Mouse (Mus musculus): Measurements from ENCODE around the gene Klf13.

The Klf13 gene

DNA sequence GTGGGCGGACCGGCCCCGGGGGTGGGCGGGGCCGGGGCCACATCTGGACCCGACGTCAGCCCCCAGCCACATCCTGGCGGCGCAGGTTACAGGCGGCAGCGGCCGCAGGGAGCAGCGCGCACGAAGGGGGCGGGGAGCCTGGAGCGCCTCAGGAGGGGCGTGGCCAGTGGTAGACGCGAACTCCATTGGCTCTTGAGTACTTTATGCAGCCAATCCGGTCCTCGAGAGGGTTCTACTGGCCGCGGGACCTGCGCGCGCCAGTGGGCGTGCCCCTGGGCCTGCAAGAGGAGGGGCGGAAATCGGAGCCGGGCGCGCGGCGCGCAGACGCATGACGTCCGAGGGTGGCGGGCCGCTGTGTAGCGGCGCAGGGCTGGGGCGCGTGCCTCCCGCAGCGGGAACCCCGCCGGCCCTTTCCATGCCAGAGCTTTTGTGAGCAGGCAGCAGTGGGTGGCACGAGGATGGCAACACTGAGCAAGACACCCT, at the start of gene Klf13:
TSS of gene Klf13 (minus strand) at position 2 of the 483 bp plus-strand sequence.
- in situ Hi-C loops (cut with MseI, MboI) = loop anchor here in 1 of 2 experiments (25.0 kb wide), 1 partner anchor 177 kb away; no protein-coding TSS in a partner anchor

DNA sequence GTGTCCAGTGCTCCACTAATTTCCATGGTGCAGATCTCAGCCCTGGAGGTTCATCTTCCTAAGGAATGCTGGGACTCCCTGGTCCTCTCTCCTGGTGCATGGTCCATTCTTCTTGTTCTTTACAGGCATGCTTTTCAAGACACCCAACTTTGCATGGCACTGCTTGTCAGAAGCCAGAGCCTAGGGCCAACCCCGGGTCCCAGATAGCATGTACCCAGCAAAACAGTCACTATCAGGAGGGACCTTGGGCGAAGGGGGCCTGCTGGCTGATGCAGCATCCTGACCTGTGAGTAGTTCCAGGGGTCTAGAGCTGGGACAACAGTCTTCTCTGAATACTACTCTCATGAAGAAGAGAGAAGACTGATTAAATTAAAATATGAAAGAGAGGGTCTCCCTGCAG, 49.7 kb upstream of the Klf13 start:
- in situ Hi-C loops (cut with MseI, MboI) = no loop called here

DNA sequence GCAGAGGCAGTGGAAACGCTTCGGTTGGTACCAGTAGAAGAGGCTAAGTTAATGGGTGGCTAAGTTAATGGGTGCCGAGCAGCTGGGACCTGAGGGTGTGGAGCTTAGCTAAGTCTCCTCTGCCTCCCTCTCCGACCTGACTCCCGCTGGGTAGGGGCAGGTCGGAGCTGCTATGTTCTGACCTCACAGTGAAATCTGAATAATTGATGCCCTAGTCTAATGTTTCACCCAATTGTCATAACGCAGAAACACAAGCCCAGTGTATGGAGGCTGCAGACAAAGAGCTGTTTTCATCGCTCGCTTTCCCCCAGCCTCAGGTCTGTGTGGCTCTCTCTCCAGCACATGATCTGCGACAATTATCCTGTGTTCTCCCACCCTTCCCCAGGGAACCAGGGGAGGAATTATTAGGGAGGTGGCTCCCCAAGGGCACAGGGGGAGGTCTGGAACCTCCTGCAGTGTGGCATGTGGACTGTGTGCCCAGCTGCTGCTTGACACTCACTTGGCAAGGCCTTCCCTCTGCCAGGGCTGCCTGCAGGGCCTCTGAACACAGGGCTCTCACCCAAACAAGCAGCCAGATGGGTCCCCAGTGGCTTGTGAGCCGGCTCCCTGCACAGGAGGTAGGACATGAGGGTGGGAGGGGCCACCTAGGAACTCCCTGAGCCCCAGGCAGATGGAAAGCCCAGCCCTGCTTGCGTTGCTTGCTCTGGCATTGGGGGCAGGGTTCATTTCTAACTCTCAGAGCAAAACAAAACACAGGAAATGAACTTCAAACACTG, 47.9 kb upstream of the Klf13 start:
- in situ Hi-C loops (cut with MseI, MboI) = no loop called here

DNA sequence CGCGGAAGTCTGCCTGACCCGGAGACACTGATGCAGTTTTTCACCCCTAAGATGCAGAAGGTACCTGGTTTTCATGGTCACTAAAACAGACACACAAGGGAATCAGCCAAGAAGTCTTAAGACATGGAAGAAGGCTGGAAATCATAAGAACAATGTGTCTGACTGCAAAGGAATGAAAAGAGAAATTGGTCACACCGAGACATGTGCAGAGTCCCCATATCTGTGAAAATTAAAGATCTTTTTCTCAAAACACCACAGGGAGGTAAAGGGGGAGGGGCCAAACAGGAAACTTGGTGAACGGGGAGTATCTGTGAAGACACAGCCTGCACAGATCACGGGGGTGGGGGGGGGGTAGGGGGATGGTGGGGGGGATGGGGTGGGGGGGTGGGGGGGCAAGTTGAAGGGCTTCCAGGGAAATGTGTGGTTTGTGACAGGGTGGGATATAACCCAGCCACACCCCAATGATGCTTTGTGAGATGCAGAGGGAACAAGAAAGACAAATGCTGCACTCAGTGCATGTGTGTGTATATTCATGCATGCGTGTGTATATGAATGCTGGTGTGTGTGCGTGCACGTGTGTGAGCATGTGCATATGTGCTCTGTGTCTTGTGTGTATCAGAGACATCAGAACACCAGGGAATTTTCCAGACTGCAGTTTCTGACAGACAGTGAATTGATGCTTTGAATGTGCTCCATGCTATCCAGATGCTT, 47.1 kb upstream of the Klf13 start:
- in situ Hi-C loops (cut with MseI, MboI) = no loop called here

DNA sequence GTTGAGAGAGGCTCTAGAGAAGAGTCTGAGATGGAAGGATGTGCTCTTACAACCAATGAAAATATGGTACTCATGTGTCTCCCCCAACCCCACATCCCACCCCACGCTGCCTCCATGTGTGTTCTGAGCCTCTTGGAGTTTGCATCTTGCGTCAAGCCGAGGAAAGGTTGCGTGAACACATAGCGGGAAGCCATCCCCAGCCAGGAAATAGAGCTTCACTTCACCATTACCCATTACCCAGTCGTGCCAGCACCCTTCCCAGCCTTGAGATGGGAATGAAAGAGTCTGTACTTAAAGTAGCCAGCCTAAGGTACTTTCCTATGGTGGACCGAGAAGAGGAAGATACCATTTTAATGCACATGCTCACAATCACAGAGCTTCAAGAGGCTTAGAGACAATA, 46.6 kb upstream of the Klf13 start:
- in situ Hi-C loops (cut with MseI, MboI) = no loop called here

DNA sequence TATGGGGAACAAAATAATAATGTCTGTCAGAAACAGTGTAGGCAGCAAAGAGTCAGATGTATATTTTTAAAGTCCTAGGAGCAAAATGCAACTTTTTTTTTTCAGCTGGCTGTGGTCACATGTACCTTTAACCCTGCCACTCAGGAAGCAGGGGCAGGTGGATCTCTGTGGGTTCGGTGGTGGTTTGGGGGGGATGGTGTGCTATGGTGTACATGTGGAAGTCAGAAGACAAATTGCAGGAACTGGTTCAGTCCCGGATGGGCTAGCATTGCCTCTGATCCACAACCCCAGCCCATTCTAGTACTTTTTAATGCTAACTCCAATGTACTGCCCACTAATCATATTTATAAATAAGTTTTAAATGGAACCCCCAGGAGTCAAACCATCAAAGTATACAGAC, 45.6 kb upstream of the Klf13 start:
- in situ Hi-C loops (cut with MseI, MboI) = no loop called here

DNA sequence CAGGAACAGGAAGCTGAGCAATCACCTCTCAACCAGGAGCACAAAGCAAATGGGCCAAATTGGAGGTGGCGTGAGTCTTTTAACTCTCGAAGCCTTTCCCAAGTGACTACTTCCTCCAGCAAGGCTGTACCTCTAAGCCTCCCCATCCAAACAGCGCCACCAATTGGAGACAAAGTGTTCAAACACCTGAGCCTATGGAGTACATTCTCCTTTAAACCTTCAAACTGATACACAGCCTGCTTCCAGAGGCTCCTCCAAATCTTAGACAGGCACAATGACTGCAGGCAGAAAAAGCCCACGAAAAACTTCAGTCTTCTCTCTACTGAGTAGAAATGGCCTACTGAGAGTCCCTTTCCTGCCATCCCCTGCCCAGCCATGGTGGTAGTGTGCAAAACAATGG, 38.9 kb upstream of the Klf13 start:
- in situ Hi-C loops (cut with MseI, MboI) = no loop called here

DNA sequence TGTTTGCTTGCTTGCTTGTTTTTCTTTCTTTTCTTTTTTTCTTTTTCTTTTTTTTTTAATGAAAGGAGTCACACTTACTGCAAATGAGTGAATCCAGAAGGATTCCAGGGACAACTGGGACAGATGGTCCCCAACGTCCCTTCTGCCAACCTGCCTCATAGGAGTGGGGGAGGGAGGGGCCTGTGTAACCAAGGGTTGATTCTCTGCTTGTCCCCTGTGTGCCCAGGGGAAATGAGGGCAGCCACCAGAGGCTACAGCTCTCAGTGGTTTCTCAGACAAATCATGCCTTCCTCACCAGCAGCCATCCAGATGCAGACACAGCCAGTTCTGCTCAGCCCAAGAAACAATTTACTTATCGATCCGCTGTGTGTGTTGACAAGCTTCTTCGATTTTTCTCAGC, 32.3 kb upstream of the Klf13 start:
- in situ Hi-C loops (cut with MseI, MboI) = no loop called here

DNA sequence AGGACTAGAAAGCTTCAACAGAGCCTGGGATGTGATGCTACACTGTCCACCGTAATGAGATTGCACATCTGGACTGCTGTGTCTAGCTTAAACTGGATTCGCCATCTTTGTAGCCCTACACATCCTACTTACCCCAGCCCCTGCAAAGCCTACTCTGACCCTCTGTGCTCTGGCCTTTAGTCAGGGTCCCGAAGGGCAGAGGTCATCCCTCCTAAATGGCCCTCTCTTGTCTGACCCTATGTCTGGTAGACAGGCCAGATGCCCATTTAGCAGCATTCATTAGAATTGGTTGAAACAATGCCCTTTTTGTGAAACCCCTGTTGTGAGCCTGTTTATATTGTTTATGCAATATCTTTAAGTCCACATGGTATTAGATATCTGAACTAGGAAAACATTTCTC, 31.2 kb upstream of the Klf13 start:
- in situ Hi-C loops (cut with MseI, MboI) = no loop called here

DNA sequence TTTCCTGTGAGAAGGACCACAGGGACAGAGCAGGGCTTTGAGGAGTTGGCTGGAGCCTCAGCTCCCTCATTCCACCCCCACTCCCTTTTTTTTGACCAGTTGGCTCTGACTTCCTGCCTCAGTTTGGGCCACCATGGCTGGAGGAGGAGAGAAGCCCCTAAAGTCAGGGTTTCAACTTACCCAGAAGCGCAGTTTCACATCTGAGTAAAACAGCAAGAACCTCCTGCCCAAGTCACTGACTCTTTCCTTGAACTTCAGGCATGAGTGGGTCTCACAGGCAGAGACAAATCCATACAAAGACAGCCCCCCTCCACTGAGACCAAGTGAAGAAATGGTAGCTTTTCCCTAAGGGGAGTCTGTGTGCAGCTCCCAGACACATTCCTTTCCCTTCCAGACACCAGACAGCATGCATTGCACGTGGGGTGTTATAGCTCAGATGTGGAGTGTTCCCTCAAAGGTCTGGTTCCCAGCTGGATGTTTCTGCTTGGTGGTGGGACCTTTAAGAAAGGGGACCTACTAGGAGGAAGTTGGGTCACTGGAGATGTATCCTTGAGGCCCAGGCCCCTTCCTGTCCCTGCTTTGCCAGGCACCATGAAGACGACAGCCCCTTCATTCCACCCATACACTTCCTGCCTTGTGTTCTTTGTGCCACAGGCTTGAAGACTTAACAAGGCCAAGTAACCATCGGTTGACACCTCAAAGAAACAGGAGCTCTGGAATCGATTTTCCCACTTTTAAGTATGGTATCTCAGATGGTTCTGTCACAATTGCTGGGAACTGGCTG, 27.1 kb upstream of the Klf13 start:
- in situ Hi-C loops (cut with MseI, MboI) = no loop called here

DNA sequence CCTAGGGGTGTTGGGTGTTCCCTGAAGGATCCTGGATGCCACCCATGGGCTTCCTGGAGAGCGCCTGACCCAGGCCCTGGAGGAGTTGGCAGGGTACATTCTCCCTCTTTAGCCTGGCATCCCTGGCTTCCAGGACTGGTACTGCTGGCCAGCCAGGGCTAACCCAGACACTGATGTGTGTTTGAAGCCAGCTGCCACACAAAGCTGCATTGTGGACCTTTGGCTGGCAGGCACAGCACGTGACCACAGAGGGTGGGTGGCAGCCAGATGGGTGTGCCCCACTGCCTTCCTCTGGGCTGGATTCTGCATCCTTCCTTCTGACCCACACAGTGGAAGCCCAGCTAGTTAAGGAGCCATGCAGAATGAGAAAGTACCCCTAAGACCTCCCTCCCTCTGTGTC, 26.4 kb upstream of the Klf13 start:
- in situ Hi-C loops (cut with MseI, MboI) = no loop called here

DNA sequence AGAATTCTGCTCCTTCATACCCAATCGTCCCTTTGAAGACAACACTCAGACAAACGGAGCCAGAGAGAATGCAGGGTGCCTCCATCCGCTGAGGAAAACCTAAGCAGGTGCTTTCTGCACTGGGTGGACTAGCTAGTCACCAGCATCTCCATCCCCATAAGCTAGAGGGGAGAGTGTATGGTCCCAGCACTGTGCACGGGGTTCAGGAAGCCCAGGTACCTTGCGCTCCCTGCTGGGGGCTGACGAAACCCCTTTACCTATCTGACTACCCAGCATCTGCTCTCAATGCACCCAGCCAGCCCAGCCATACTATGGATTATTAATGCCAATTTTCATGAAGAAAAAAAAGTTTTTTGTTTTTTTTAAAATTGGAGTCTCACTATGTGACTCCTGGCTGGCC, 25.4 kb upstream of the Klf13 start:
- in situ Hi-C loops (cut with MseI, MboI) = no loop called here

DNA sequence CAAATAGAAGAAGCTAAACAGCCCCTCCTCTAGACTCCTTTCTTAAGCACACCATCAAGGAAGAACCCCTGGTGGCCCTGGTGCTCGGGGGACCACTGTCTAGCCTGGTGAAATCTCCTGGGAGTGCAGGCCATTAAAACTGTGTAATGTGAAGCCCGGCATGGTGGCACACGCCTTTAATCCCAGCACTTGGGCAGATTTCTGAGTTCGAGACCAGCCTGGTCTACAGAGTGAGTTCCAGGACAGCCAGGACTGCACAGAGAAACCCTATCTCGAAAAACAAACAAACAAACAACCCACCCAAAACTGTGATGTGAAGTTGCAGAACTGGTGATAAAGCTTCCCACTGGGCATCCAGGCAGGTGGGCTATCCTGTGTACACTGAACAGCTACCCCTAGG, 24.9 kb upstream of the Klf13 start:
- in situ Hi-C loops (cut with MseI, MboI) = no loop called here

DNA sequence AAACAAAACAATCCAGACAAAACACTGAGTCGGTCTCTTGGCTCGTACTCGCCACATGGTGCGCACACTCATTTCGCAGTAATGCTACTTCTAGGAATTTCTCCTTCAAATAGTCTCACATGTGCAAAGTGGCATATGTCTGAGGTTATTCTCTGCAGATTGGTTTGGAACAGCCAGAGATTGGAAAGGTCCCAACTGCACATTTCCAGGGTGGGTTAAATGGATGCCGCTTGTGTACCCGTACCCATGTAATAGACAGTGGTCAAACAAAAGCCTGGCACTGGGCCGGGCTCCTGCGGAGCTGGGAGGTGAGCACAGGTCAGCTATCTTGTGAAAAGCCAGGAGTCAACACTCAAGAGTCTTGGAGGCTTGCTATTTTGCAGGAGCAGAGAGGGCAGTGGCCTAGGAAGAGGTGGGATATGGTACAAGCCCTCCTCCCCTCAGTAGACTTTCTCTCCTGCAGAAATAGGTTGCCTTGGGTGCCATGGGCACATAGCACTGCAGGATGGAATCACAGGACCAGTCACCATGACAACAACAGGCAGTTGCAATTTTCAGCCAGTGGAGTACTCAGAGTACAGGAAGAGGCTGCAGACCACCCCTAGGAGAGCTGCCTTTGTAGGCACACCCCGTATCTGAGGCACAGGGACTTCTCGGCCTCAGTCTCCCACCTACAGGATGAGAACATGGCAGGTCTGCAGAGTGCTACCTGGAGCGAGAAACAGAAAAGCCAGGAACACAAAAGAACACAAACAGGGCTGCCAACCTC, 19.3 kb upstream of the Klf13 start:
- in situ Hi-C loops (cut with MseI, MboI) = no loop called here

DNA sequence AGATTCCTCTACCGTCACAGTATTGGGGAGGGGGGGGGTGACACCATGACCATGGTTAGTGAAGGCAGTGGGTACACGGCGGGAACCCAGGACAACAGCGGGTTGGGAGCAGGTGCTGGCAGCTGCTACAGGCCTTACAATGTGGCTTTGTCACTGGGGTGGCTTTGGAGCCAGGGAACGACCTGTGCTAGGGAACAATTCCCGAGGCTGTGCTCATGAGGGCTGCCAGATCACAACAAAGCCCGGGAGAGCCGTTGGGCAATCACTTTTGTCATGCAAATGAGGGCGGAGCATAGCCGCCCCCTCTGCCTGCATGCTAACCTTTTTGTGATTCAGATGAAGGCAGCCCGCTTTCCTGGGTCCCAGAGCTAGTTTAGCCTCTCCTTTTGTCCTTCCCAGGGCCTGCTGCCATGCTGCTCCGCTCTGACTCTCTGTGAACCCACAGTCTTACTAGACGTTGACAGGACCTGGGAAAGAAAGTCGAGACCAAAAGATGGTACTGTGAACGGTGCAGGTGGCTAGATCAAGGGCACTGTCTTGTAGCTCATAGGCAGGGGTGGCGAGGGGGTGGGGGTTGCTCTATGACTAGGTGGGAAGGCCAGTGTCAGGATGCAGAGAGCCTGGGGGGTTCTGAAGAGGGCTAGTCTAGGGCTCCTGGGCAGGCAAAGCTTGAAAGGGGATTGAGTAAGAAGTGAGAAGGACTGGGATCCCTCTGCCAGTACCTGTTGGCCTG, 18.4 kb upstream of the Klf13 start:
- in situ Hi-C loops (cut with MseI, MboI) = no loop called here

DNA sequence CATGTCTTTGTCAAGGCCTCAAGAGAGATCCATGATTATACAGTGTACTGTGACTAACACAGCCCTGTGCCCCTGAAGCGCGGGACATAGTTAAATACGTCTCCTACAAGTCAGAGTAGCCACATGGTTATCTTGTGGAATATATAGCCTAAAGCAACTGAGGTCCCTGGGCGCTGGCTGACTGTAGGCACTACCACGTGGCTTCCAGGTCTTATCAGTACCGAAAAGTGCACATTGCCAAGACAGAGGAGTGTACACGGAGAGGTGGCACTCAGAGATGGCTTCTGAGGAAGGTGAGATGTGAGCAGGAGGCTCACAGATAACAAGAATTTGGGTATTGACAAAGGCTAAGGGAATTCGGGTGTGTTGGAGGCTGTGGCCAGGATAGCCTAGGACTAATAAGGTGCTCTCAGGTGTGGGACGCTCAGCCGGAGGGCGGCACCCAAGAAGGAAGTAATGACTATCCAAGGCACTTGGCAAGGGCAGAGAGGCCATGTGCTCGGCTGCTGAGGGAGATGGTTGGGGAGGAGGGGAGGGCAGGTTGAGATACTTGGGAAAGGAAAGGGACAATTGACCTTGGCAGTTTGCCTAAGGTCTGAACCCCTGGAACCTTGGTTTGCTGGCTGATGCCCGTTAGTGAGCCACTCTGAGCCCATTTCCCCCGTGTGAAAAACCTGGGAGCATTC, 17.6 kb upstream of the Klf13 start:
- in situ Hi-C loops (cut with MseI, MboI) = no loop called here

DNA sequence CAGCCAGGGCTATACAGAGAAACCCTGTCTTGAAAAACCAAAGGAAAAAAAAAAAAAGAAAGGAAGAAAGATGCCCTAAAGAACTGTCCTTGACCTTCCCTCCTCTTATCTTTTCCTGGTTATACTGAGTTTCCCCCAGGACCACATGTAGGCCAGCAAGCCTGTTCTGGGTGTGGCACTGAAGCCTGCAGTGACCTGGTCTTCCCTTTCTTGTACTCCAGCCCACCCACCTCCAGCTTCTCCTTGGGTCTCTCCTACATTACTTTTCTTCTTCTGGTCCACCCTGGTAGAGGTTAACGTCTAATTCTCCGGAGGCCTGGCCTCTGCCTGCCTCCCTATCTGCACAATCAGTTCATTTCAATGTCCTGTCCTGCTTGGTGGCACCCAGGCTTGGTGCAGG, 16.7 kb upstream of the Klf13 start:
- in situ Hi-C loops (cut with MseI, MboI) = no loop called here

DNA sequence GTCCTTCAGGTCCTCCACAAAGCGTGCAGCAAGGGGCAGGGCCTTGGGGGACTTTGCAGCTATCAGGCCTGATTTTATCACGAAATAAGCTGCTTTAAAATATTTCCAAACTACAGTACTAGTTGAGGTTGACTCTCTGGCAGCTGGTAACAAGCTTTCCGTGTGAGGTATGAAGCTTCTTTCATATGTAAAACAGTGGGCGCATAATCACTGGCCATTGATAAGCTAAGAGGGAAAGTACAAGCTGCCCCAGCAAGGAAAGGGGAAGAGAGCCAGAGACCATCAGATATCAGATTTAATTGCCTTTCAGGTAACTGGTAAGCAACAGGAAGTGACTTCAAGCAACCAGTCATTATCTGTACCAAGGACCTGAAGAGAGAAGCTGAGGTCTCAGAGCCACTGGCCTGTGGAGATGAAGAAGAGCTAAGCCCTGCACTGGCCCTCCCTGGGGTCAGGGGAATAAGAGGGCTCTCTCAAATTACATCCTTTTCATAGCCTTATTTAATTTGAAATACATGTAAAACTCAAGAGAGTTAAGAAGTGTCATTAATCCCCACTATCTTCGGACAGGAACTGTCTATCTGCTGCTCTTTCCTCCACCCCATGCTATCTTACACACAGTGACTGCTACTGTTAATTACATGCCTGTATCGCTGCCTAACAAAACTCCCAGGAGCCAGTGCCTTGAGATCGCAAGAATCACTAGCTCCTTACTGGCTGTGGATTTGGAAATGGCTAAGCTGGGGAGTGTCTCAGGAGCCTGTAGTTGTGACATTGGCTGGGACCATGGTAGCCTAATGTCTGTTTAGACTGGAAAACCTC, 13.6 kb upstream of the Klf13 start:
- in situ Hi-C loops (cut with MseI, MboI) = no loop called here

DNA sequence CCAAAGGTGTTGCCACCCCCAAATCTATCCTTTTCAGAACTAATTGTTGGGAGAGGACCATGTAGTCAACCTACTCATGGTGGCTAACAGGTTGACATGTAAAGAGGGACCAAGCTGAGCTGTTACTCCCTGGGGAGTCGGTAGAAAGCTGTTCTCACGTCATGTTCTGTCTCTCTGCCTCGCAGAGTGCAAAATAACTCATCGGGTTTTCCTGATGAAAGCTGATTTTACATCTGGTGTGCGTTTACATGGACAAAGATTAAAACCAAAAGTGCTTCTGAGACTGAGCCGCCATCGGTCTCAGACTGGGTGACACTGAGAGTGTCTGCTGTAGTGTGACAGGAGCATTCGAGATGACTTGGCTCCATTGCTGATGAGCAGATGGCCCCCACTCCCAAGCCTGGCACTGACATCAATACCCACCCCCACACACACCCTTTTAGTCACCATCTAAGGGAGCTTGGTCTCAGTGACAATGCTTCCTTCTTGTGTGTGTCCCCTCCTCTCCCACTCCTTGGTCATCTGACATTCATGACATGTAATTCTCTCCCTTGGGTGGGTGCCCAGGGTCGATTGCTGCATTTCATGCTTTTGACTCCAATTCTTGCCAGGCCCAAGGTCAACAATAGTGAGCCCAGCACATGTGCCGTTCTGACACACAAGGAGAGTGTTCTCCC, 12.4 kb upstream of the Klf13 start:
- in situ Hi-C loops (cut with MseI, MboI) = no loop called here

Data from mouse trophoblast stem cell (cell line).